In genomic region chr3:157979619-157980018, GRCm38 (mm10) we compare ENCODE assay signal across 17 mouse cellular contexts. TPM values are rescaled to one million over a fixed set of nuclear protein-coding genes. Genes with fewer than 3 reads are reported as not detected.
"Had no signal": no experiment of that assay in that cellular context is flagged by ENCODE, and none has a peak within 500 bp of the region (broad histone marks: within the 10 kb centered on the region; RNA-seq: fewer than 3 reads in every experiment).

No protein-coding gene starts in this region.

- H3K4me1 ChIP-seq: liver, embryonic 15.5 days; lung, embryonic 15.5 days; midbrain, embryonic 12.5 days; neural tube, embryonic 12.5 days; stomach, embryonic 15.5 days had no signal

- H3K27ac ChIP-seq: liver, embryonic 15.5 days; lung, embryonic 15.5 days; macrophage; midbrain, embryonic 12.5 days; neural tube, embryonic 12.5 days; stomach, embryonic 15.5 days; stomach, postnatal 0 days had no signal

- H3K4me3 ChIP-seq: liver, embryonic 15.5 days; lung, embryonic 15.5 days; megakaryocyte, embryonic 14.5 days; midbrain, embryonic 12.5 days; neural tube, embryonic 12.5 days; stomach, embryonic 15.5 days had no signal

- H3K4me2 ChIP-seq: liver, embryonic 15.5 days; lung, embryonic 15.5 days; midbrain, embryonic 12.5 days; neural tube, embryonic 12.5 days; stomach, embryonic 15.5 days had no signal

- H3K9ac ChIP-seq: liver, embryonic 15.5 days; liver, postnatal 0 days; lung, embryonic 15.5 days; midbrain, embryonic 12.5 days; neural tube, embryonic 12.5 days; stomach, embryonic 15.5 days had no signal

- H3K36me3 ChIP-seq: lung, embryonic 15.5 days; neural tube, embryonic 12.5 days; stomach, embryonic 15.5 days had no signal

- DNase-seq: liver, postnatal 0 days; lung, adult 2 months; lung, postnatal 14 days; lung, postnatal 36 days; right cerebral cortex, postnatal 14 days; thymus, adult 2 months; thymus, postnatal 25 days; thymus, postnatal 4 days had no signal

- H3K9me3 ChIP-seq: liver, embryonic 15.5 days; lung, embryonic 15.5 days; megakaryocyte, embryonic 14.5 days; midbrain, embryonic 12.5 days; neural tube, embryonic 12.5 days; stomach, embryonic 15.5 days had no signal

- ATAC-seq: liver, postnatal 0 days; lung, postnatal 0 days had no signal

- H3K27me3 ChIP-seq: liver, embryonic 15.5 days; lung, embryonic 15.5 days; megakaryocyte, embryonic 14.5 days; midbrain, embryonic 12.5 days; neural tube, embryonic 12.5 days; stomach, embryonic 15.5 days had no signal

RNA-seq across cellular contexts. Expression of gene Cth, which starts 54.7 kb away (rescaled TPM):
- polyA plus RNA-seq: macrophage had no signal
